Mouse (Mus musculus): Measurements from ENCODE around the gene Tpi1. TPM values are rescaled to one million over a fixed set of nuclear protein-coding genes. Genes with fewer than 3 reads are reported as not detected.
"Not testable (repeated sequence)": the region's sequence is repeated elsewhere in the genome, so short reads cannot be mapped to it uniquely, and the experiment has no call there.

Tpi1 gene
- total RNA-seq, 2 experiments from 2014 or later: 2,868 to 2,952 TPM

DNA sequence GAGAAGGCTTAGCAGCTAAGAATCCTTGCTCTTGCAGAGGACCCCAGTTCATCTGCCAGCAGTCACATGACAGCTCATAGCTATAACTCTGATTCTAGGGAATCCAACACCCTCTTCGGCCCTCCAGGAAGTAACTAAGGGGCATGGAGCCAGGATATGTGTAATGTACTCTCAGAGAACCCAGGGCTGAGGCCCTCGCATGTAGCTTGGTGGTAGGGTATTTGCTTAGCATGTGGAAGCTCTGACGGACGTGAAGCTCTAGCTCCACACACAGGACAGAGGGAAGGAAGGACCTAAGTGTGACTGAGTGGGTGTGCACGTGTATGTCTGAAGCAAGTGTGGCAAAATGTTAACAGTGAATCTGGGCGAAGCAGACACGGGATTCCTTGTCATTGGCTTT, 22.3 kb upstream of the Tpi1 start:
- intact Hi-C loops (cut with DNase I; ENCODE audit: low total_unique reads): no loop called here
- no peak for DNase-seq

DNA sequence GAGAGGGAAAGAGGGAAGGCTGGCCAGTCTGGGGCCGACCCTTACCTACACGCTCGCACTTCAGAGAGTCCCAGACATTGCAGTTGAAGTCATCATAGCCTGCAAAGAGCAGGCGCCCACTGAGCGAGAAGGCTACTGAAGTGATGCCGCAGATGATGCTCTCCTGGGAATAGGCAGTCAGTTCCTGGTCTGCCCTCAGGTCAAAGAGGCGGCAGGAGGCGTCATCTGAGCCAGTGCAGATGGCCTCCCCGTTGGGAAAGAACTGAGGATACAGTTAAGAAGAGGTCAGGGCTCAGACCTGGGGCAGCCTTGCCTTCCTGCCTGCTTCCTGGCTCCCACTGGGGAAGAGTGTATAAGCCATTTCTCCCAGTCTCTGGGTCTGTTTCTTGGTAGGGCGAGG, 21.4 kb upstream of the Tpi1 start:
- no peak for DNase-seq
- intact Hi-C loops (cut with DNase I; ENCODE audit: low total_unique reads): no loop called here

DNA sequence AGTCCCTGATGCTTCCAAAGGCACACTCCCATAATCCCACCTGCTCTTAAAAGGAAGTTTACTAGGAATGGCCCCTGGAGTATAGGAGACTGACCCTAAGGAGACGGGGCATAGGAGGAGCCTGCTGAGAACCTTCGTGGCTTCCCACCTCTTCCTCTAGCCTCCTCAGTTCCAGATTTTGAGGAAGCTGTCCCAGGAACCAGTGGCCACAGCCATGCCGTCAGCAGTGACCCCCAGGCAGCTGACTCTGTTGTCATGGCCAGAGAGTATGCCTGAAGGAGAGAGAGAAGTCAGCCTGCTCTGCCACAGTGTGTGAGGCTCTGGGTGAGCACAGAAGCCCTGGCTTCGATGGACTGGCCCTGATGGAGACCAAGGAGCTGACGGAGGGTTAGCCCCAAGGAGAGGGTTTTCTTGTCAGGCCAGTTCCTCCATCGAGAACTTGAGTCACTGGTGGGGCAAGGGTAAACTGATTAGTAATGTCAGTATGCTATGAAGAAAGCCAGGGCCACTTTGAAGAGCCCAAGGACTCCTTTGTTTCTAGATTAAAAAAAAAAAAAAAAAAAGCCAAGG, 20.5 kb upstream of the Tpi1 start:
- intact Hi-C loops (cut with DNase I; ENCODE audit: low total_unique reads): no loop called here

DNA sequence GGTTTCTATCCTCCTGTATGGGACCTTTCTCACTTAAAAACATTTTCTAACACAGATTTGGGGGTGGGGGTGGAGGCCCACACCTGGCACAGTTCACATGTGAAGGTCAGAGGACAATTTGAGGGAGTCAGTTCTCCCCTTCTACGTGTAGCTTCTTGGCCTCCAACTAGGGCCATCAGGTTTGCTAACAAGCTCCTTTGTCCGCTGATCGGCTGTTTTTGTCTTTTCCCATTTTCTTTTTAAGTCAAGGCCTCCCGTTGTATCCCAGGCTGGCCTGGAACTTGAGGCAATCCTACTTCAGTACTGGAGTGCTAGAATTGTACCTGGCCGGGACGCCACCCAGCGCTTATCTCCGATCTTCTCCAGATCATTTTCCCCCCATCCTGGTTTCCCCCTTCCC, 17.6 kb upstream of the Tpi1 start:
- intact Hi-C loops (cut with DNase I; ENCODE audit: low total_unique reads): no loop called here

More for the DNA sequence above, 20.5 kb upstream of the Tpi1 start:
- DNase-seq: no peak

DNA sequence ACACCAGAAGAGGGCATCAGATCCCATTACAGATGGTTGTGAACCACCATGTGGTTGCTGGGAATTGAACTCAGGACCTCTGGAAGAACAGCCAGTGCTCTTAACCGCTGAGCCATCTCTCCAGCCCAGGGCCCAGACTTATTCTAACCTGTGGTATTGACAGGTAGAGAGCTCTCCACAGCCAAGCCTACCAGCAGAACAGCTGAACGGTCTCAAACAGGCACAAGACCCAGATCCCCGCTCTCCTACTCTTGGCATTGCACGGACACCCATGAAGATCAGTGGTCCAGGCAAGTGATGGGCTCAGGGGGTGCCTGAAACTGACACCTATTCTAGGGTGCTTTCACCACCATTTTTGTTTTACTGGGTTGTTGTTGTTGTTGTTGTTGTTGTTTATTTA, 17.1 kb upstream of the Tpi1 start:
- DNase-seq; intact Hi-C loops (cut with DNase I; ENCODE audit: low total_unique reads): not testable (repeated sequence)

More for the DNA sequence above, 17.6 kb upstream of the Tpi1 start:
- DNase-seq: no peak

DNA sequence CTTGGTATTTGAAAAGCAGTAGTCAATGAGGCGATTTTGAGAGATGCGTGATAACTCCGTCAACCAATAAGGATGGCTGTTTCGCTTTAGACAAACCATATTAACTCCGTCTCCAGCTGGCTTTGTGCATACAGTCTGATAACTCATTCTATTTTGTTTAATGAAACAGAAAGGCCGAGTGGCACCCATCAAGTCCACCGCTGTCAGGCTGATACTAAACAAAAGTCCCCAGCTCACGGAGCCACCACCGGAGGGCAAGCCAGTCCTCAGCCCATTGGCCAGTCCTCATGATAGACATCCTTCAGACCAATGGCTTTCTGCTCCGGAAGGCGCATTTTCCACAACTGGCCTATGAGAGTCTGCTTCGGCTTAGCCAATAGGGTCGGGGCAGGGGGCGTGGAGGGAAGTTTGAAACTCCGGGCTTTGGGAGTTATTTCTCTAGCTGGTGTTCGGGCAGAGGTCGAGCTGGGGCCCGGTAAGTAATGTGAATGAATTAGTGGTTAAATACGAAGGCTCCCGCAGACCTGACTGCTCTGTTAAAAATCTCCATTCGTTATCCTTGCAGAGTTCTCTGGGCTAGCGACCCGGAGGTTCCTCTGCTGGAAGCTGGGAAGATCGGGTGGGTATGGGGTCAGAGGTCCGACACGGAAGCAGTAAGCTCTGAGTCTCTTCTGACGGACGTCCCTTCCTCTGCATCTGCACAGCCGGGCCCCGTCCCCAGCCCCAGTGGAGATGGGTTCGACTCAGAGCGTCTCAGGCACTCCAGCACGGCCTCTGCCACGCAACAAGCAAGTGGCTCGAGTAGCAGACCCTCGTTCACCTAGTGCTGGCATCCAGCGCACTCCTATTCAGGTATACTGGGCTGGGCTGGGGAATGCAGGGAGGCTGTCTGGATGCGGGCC, 16.0 kb upstream of the Tpi1 start:
- peak; percentile 91 for DNase-seq
- intact Hi-C loops (cut with DNase I; ENCODE audit: low total_unique reads): no loop called here

DNA sequence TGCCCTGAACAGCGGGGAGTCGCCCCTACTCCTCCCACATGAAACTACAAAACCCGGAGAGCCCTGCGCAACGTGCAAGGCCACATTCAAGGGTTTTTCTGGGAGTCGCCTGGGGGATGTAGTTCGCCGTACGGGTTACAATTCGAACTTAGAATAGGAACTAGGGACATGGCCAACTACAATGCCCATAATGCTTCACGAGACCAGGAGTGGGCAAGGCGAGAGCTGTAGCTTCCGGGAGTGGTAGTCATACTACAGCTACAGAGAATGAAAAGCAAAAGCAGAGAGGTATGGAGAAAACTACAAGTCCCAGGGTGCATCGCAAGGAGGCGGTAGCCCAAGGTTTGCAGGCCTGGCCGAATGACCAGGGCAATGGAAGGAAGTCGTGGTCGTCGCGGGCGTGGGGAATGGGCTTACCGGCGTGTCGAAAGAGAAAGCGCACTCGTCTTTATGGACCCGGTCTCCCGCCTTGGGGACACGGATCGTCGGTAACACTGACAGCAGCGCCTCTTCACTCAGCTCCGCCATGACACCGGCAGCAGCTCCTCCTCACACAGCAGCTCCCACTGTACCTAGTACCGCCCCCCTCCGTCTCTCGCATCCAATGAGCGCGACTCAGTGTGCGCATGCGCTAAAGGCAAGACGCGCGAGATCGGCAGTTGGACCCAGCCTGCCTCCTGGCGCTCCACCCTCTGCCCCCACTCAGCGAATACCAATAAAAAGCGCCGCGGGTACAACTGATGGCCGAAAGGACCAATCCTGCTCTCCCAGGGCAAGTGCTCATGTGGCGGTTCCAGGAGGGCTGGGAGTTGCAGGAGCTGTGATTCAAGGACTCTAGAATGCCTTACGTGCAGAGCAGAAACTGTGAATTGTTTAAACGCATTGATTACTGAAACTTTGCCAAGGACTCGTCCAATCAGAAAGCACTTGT, 15.0 kb upstream of the Tpi1 start, which contains the start of the genes Usp5 and Cdca3:
TSS of gene Usp5 (minus strand) at position 617 of the 931 bp plus-strand sequence.
TSS of gene Cdca3 (plus strand) at position 680 of the 931 bp plus-strand sequence.
- peak; percentile 99 for DNase-seq
- intact Hi-C loops (cut with DNase I; ENCODE audit: low total_unique reads): no loop called here

DNA sequence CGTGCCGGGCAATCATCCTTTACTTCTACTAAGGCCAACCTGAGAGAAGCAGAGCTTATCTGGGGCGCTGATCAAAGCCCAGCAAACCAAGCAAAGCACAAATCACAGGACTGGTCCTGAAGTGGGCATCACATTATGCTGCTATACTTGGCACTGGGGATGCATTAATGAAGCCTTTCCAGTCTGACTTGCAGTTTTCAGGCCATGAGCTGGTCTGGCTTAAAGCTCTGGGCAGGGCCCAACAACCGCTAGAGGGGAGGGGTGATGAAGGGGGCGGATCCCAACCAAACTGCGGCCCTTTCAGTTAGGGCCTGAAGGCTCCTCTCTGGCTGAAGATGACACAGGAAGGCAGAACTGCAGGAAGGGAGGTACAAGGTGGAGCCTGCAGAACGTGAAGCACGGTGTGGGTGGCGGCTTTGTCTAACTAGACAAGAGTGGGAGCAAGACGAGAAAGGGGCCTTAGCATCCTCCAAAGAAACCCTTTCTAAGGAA, 14.1 kb upstream of the Tpi1 start:
- peak; percentile 52 for DNase-seq
- intact Hi-C loops (cut with DNase I; ENCODE audit: low total_unique reads): no loop called here

DNA sequence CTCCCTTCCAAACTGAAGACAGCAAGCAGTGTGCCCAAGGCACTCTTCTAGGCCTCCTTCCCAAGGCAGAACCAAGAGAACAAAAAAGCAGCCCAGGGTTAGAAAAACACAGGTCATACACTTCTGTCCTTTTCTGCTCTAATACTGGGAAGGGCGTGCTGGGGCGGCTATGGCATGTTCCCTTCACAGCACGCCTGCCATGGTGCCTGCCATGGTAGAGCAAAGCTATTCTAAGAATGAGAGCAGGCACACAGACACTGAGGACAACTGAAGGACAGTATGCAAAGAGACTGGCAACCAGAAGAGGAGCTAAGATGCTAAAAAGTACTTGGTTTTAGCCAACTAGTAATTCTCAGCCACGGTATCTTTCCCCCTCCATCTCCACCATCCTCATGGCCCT, 8.0 kb upstream of the Tpi1 start:
- intact Hi-C loops (cut with DNase I; ENCODE audit: low total_unique reads): no loop called here
- peak; percentile 1 for DNase-seq

DNA sequence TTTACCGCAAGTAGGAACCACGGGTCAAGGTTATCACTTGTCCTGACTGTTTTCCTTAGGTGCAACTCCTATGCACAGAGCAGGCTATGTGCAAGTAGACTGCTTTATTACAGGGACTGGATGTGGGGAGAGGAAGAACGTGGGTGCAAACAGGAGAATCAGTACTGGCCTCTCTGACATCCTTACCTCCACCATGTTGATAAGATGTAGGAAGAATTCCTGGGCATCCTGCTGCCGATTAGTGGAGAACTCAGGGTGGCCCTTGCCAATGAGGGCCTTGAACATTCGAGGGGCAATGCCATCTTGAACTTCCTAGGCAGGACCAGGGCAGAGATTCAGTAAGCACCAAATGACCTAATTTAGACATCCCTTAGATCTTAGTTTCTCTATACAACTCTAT, 6.8 kb upstream of the Tpi1 start:
- intact Hi-C loops (cut with DNase I; ENCODE audit: low total_unique reads): no loop called here
- no peak for DNase-seq

DNA sequence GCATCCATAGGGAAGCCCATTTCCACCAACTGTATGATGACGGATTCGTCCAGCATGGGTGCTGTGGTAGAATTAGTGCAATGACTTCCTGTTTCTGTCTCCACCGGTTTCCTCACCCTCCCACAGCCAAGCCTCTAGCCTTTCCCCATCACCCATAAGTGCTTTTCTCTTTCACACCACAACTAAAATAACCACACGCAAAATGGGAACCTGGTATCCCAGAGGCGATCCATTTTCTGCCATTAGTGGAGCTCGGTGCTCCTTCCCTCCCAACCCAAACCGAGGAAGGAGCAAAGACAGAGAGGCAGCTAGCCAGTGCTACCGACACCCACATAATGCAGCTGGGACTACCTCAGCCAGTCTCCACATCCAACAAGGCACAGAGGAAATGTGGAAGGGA, 3.9 kb upstream of the Tpi1 start:
- intact Hi-C loops (cut with DNase I; ENCODE audit: low total_unique reads): no loop called here
- DNase-seq: no peak

DNA sequence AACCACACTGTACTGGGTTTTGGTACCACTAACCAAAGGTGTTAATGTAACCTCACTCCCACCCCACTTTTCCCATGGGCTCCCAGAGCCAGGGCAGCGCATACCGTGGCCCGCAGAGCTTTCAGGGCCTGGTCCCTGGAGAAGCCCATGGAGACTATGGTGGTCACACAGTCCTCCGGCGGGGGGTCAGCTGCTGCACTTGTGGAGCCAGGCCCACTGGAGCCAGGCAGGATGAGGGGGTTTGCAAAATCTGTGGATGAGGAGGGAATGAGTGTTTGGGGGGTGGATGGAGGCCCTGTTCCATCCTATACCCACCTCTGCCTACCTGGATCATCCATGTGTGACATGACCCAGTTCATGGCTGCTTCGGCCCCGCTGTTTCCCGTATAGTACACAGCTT, 3.5 kb upstream of the Tpi1 start:
- intact Hi-C loops (cut with DNase I; ENCODE audit: low total_unique reads): no loop called here
- no peak for DNase-seq

DNA sequence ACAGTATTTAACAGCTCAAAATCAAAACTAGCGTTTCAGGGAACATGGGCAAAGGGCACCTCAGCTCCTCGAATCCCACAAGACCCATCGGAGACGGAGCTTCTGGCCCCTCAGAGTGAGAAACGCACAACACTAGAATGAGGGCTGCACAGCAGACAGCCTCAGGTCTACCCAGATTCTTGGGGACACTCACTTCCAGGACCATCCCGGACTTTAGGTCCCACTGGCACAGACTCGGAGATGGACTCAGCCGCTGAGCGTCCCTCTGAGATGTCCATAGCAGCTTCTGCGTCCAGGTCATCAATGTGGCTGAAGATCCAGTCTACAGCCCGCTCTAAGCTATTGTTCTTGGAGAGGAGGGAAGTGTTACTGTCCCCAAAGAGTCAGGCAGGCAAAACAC, 3.0 kb upstream of the Tpi1 start:
- DNase-seq: no peak
- intact Hi-C loops (cut with DNase I; ENCODE audit: low total_unique reads): no loop called here

DNA sequence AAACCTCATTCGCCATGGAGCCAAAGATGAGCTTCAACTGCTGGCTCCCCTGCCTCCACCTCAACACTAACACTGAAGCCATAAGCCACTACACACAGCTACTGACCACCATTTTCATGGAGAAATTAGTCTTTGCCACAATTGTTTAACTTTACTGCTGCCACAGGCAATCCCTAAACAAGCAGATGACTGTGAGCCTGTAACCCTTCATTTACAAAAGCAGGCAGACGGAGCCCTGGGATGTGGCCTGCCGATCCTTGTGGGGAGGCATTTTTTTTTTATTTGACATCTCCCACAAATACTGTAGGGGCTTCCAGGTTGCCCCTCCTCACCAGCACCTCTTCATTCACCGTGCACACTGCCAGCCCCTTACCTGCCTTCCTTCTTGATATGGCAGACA, 2.5 kb upstream of the Tpi1 start:
- DNase-seq: no peak
- intact Hi-C loops (cut with DNase I; ENCODE audit: low total_unique reads): no loop called here

DNA sequence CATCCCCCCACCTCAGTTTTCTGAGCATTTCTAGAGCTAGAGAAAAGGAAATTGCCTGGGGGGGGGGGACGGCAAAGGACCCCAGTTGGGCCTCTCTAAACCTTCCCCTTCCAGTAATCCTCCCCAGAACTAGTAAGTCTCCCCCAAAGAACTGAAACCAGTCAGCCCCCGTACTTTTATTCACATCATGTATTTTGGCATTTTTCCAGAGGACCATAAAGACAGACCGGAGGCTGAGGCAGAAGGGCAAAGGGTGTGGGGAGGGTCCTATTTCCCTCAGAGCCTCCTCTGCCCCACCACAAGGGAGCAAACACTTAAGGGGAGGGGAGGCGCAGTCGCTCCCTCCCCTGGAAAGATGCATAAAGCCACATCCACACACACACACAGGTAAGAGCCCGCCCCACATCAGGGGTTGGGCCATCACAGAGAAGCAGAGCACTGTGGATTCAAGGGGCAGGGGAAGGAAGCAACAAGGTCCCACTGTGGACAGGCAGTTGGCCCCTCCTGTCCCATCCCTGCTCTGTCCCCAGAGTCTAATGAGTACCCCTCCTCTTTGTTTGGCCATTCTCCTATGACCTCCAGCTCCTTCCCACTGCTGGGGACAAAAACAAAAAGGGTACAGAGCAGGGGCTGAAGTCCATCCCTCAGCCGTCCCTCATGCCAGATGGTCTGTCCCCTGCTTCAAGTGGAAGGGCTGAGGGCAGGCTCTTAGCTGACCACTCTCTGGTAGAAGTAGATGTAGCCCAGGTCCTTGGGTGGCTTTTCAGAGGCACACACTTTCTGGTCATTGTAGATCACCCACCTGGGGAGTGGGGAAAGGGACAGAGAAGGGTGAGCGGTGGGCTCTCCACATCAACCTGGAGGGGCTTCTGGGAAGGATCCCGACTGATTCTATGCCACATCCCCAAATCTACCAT, 1.0 kb upstream of the Tpi1 start:
- no peak for DNase-seq
- intact Hi-C loops (cut with DNase I; ENCODE audit: low total_unique reads): no loop called here

DNA sequence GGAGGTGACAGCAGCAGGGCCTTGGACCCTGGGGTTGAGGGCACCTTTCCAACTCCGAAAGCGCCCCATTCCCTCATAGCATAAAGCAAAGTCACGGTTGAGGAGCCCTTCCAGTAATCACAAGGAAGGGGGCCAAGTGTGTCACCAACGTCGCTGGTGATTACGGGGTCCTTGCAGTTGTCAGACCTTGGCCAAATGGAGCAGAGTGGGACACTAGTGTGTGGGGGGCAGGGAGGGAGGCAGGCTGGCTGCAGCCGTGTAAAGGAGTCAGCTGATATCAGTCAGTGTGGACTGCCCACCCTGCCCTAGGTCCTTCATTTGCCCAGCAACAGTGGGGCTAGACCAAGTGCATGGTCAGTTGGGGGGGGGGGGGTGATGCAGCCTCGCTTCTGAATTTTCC, 352 bp upstream of the Tpi1 start:
- intact Hi-C loops (cut with DNase I; ENCODE audit: low total_unique reads): no loop called here
- DNase-seq: no peak

DNA sequence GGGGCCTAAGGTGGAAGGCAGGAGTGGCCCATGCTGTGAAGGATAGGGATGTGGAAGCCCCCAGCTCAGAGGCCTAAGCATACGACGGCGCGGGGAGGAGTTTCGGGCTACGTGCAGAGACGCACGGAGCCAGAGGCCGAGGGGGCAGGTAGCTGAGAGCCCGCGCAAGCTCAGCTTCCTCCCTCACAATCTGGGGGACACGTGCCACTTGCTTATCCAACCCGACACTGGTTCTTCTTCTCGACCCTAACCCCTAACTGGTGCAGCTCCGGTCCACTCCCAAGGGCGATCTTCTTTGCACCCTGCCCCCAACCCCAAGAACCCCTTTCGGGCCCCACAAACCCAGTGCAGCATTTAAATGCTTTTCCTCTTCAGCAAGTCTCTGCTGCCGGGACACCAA, 600 bp downstream of the Tpi1 start:
- intact Hi-C loops (cut with DNase I; ENCODE audit: low total_unique reads): no loop called here
- peak; percentile 74 for DNase-seq

DNA sequence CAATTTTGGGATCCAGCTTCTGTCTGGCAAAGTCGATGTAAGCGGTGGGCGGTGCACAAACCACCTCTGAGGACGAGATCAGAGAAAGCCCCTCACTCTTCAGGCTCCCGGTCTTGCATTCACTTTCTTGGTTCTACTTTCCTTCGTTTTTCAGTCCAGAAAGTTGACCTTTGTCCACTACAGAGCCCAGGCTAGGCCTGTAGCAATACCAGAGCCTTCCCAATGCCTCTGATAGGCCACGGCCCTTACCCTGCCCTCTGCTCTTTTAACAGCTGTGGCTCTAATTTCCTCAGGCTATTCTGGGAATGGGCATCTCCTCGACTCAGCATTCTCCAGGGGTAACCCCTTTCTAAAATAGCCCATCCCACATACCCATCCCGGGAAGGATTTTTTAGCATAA, 1.2 kb downstream of the Tpi1 start:
- no peak for DNase-seq
- intact Hi-C loops (cut with DNase I; ENCODE audit: low total_unique reads): no loop called here
